Mouse (Mus musculus) hindbrain, embryonic 13.5 days (tissue): ENCODE measurements at regions not wholly inside any gene's neighbourhood (a gene's known extent, or its start where the extent isn't known, plus 50 kb on each side); places are given as distances from the start of the nearest gene placed in this dataset.
A peak's percentile ranks its signal among the peaks of the same experiment; 100 is the strongest.
"Not testable (repeated sequence)": the region's sequence is repeated elsewhere in the genome, so short reads cannot be mapped to it uniquely, and the experiment has no call there.

ENCODE experiments used
- ATAC-seq: fragments of 200-750 bp; cut with Nextera tagmentation; 2 replicates; pipeline ENCODE4 v1.8.0; 2017; ENCODE audit warnings: moderate TSS enrichment; ENCODE audit not compliant: low FRiP score
- H3K27ac ChIP-seq: fragments of 300-500 bp; sonication (generic); 2 replicates; pipeline ENCODE4 v1.5.1; 2015; ENCODE audit warnings: inconsistent platforms, mild to moderate bottlenecking, moderate library complexity
- H3K27me3 ChIP-seq: fragments of 300-500 bp; sonication (generic); 2 replicates; pipeline ENCODE4 v1.6.1; 2015; ENCODE audit warnings: mild to moderate bottlenecking, inconsistent platforms
- H3K36me3 ChIP-seq: fragments of 300-500 bp; sonication (generic); 2 replicates; pipeline ENCODE4 v1.6.1; 2015; ENCODE audit warnings: mild to moderate bottlenecking, inconsistent platforms
- H3K4me1 ChIP-seq: fragments of 300-500 bp; sonication (generic); replicated peaks from 2 replicates; pipeline ENCODE4 v1.6.1; 2015; ENCODE audit warnings: inconsistent platforms
- H3K4me2 ChIP-seq: fragments of 300-500 bp; sonication (generic); 2 replicates; pipeline ENCODE4 v1.6.1; 2015; ENCODE audit warnings: inconsistent platforms, mild to moderate bottlenecking, moderate library complexity
- H3K4me3 ChIP-seq: fragments of 300-500 bp; sonication (generic); 2 replicates; pipeline ENCODE4 v1.5.1; 2015; ENCODE audit warnings: mild to moderate bottlenecking, inconsistent platforms
- H3K9ac ChIP-seq: fragments of 300-500 bp; sonication (generic); 2 replicates; pipeline ENCODE4 v1.6.1; 2015; ENCODE audit warnings: mild to moderate bottlenecking, inconsistent platforms
- H3K9me3 ChIP-seq: fragments of 300-500 bp; sonication (generic); 2 replicates; pipeline ENCODE4 v1.6.1; 2016; ENCODE audit warnings: inconsistent platforms
- WGBS: fragments of 180-500 bp; shearing (Covaris S2); methylation state at CpG from one replicate; pipeline ENCODE4 v1.1.7; 2015; 5-methylcytosine and 5-hydroxymethylcytosine counted together

DNA sequence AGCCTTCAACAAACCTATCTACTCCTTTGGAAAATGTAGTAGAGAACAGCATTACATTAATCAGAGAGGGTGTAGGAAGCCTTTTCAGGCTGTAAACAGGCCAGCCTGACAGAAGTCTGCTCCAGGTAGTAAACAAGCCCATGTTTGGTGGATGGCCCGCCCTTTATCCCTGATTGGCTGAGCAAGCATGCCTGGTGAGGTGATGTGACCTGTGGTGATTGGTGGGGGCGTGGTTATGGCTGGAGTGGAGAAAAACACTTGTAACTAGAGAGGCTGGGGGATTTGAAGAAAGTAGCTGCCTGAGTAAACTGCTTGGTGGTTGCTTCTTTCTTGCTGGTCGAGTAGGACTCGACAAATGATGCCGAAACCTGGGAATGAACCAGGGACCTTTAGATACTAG lies 621.3 kb upstream of the Dsel start:
- not testable (repeated sequence) for H3K4me2 ChIP-seq, H3K9ac ChIP-seq, H3K4me3 ChIP-seq, H3K36me3 ChIP-seq, H3K27ac ChIP-seq, ATAC-seq, H3K27me3 ChIP-seq, H3K9me3 ChIP-seq, H3K4me1 ChIP-seq
- 92% methylated on average over 5 of the region's 5 CpGs for WGBS

DNA sequence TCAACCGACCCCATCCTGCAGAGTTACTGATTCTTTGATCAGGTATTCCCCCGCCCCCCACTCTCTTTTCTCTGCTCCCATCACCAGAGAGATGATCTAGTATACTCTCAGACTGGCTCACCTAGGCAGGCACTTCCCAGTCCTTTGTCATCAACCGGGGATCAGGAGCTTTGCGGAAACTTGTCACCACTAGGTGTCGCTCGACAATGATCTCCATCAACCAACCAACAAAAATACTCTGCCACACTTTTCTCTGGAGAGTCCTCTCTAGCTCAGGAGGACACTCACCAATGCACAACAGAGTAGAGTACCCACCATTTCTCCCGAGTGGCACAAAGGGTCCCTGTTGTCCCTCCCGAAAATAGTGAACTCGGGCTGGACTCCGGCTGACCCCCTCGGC lies 591.3 kb upstream of the Dsel start:
- H3K9ac ChIP-seq = no peak overlapping the region
- no peaks in the 10 kb centered on the region for H3K9me3 ChIP-seq
- no peaks in the 10 kb centered on the region for H3K36me3 ChIP-seq
- WGBS = 41% methylated on average over 11 of the region's 11 CpGs
- H3K27me3 ChIP-seq = no peaks in the 10 kb centered on the region
- ATAC-seq = peak; percentile 66
- H3K4me1 ChIP-seq = no peaks in the 10 kb centered on the region
- no peak overlapping the region for H3K4me3 ChIP-seq
- no peak overlapping the region for H3K27ac ChIP-seq
- no peak overlapping the region for H3K4me2 ChIP-seq

DNA sequence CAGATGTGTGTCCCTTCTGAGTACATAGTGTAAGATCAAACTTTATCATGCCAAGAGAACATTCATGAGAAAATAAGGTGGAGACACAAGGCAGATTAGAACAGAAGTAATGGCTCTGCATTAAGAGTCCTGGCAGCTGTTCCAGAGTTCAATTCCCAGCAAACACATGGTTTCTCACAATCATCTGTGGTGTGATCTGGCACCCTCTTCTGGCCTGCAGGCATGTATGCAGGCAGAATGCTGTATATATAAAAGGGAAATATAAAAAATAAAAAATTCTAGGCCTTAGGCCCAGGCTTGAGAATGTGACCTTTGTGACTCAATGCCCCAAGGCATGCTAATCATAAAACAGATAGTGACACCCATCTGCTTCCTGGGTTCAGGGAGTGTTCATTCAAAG lies 587.7 kb upstream of the Dsel start:
- ATAC-seq = no peak; the same call in 1 of the 2 replicates
- Histone ChIP-seq H3K27ac (no peak overlapping the region), H3K4me1 (no peaks in the 10 kb centered on the region), H3K27me3 (no peaks in the 10 kb centered on the region), H3K9me3 (no peaks in the 10 kb centered on the region), H3K36me3 (no peaks in the 10 kb centered on the region), H3K4me2 (no peak overlapping the region), H3K9ac (no peak overlapping the region), H3K4me3 (no peak overlapping the region)

DNA sequence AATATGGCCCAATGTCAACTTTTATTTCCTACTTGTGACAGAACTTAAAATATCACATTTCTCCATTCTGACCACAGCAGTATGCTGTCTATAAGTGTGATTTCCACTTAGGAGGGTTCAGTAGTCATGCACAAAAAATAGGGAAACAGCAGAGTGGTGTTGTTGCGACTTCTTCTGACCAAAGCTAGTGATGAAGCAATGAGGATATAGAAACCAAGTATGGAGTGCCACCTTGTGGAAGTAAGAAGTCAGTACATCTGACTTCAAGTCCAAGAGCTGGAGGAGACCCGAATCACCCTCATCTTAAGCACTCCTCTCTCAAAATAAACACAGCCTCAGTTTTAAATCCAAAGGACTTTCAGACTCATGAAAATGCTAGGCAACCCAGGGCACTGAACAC lies 586.9 kb upstream of the Dsel start:
- H3K9me3 ChIP-seq = no peaks in the 10 kb centered on the region
- H3K4me3 ChIP-seq = no peak overlapping the region
- no peak overlapping the region for H3K9ac ChIP-seq
- H3K36me3 ChIP-seq = no peaks in the 10 kb centered on the region
- no peaks in the 10 kb centered on the region for H3K4me1 ChIP-seq
- H3K27ac ChIP-seq = no peak overlapping the region
- no peak overlapping the region for H3K4me2 ChIP-seq
- WGBS = 31% methylated on average over 2 of the region's 2 CpGs
- no peaks in the 10 kb centered on the region for H3K27me3 ChIP-seq
- ATAC-seq = peak; percentile 62

DNA sequence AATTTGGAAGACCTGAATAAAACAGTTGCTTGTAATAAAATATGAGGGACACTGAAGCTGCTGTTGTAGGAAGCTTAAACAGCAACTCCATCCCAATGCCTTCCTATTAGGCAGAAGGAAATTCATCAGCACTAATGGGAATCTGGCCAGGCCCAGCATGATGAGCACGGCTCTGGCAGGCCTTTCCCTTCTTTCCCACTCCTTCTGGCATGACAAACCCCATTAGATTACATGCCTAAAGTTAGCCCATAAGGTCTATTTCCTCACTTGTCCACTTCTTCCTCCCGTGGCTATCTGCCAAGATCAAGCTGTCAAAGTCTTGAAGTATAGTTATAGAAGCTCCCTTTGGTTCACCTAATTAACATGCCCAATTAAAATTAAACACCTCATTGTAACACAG lies 574.4 kb upstream of the Dsel start:
- Histone ChIP-seq H3K27me3 (no peaks in the 10 kb centered on the region), H3K4me2 (no peak overlapping the region), H3K36me3 (no peaks in the 10 kb centered on the region), H3K27ac (no peak overlapping the region), H3K4me3 (no peak overlapping the region), H3K4me1 (no peaks in the 10 kb centered on the region), H3K9ac (no peak overlapping the region), H3K9me3 (no peaks in the 10 kb centered on the region)
- no peak for ATAC-seq
- 74% methylated on average over 2 of the region's 2 CpGs for WGBS

DNA sequence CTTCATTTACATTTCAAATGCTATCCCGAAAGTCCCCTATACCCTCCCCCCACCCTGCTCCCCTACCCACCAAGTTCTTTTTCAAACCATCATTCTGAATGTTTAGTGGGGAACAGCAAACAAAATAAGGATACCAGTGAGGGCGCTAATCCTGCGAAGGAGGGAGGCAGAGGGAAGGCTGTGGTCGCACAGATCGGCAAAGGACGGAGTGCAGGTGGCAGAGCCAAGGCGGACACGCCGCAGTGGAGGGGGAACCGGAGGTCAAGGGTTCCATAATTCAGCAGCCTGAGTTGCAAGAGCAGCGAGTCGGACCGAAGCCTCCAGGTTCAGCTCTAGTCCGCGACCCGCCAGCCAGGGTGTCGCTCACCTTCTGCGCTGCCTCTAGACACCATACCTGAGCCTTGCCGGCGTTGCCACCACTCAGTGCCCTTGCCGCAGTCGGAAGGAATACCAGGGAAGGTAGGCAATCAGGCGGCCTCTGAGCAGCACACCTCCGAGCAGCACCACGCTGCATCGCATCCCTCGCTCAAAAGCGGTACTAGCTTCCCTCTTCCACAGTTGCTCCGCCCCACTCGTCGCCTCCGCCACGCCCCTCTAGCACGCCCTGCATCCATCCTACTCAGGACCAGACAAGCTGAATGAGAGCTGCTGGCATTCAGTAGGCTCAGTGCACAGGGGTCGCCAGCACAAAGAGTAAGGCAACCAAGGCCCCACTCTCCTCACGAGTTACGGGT lies 551.8 kb upstream of the Dsel start:
- H3K27ac ChIP-seq = peak overlapping the region; percentile 50; the same call in 1 of the 2 replicates
- WGBS = 2% methylated on average over 37 of the region's 37 CpGs

DNA sequence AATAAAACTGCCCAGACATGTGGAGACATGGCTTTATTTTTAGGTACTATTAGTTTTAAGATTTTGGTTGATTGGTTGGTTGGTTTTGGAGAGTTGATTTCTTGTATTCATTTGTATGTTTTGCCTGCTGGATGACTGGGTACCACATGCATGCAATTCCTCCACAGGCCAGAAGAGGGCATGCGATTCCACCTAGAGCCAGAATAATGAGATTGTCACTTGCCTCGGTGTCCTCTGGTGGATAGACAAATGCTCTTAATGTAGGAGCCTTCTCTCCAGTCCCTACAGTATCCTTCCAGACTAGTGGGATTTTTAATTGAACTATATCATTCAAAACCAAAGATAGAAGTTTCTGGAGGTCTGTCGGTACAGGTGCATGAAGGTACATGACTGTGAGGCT lies 524.1 kb upstream of the Dsel start:
- 33% methylated on average over 3 of the region's 3 CpGs for WGBS
- H3K27ac ChIP-seq = no peak overlapping the region
- peak; percentile 63; the same call in 1 of the 2 replicates for ATAC-seq

More for the DNA sequence above, 551.8 kb upstream of the Dsel start:
- Histone ChIP-seq H3K9ac (peak overlapping the region; percentile 76), H3K9me3 (no peaks in the 10 kb centered on the region), H3K4me1 (no peaks in the 10 kb centered on the region), H3K4me2 (peak overlapping the region; percentile 84), H3K36me3 (no peaks in the 10 kb centered on the region), H3K4me3 (peak overlapping the region; percentile 62), H3K27me3 (0 out of 2 replicates have a peak, but pooled peaks cover 4% of the 10 kb centered on the region)
- ATAC-seq = peak; percentile 98

DNA sequence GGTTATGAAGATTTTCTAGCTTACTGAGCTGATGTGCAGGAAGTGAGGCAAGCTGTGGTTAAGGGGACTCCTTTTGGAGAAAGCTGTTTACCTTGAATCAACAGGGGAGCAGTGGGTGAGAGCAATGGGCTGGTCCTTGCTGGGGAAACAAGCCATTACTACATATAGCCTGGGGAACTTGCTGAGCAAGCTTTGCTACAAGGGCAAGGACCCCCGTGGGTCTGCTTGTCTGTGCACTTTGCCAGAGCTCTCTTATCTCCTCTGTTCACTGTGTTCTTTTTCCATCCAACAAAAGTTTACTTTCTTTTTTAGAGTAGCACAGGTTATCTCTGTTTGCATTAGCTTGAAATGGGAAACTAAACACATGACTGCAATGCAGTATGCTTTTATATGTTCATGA lies 519.3 kb upstream of the Dsel start:
- H3K27ac ChIP-seq = no peak overlapping the region
- no peaks in the 10 kb centered on the region for H3K4me1 ChIP-seq
- no peaks in the 10 kb centered on the region for H3K27me3 ChIP-seq
- no peak for ATAC-seq
- H3K4me3 ChIP-seq = no peak overlapping the region
- H3K4me2 ChIP-seq = no peak overlapping the region
- 78% methylated on average over 1 of the region's 1 CpGs for WGBS
- no peak overlapping the region for H3K9ac ChIP-seq
- no peaks in the 10 kb centered on the region for H3K36me3 ChIP-seq
- no peaks in the 10 kb centered on the region for H3K9me3 ChIP-seq

More for the DNA sequence above, 524.1 kb upstream of the Dsel start:
- Histone ChIP-seq H3K4me2 (no peak overlapping the region), H3K4me1 (no peaks in the 10 kb centered on the region), H3K9me3 (no peaks in the 10 kb centered on the region), H3K4me3 (no peak overlapping the region), H3K27me3 (no peaks in the 10 kb centered on the region), H3K36me3 (no peaks in the 10 kb centered on the region), H3K9ac (no peak overlapping the region)

DNA sequence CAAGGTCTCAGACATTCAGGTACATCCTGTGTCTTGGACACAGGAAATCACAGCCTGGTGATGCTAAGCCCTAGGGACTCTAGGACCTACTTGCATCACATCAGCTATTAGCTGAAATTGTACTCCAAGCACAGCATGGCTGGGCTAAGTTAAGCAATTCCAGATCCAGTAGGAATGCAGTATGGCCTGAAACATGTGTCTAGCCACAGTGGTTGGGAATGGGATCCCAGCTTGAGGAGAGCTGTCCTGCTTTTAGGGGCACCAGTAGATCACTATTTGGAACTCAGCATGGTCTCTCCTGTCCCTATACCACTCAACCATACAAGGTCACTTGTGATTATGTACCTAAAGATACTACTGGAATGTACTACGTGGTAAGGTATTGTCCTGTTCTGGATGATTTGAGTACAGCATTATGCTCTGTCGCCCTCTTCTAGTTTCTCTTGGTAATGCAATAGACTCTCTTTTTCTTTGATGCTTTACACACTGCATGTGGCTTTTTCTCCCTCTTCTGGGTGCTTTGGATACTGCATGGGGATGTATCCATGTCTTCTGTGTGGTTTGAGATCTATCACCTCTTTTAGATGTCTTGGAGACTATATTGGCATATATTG lies 515.0 kb upstream of the Dsel start:
- Histone ChIP-seq H3K9ac (no peak overlapping the region), H3K4me1 (no peaks in the 10 kb centered on the region), H3K36me3 (no peaks in the 10 kb centered on the region)

DNA sequence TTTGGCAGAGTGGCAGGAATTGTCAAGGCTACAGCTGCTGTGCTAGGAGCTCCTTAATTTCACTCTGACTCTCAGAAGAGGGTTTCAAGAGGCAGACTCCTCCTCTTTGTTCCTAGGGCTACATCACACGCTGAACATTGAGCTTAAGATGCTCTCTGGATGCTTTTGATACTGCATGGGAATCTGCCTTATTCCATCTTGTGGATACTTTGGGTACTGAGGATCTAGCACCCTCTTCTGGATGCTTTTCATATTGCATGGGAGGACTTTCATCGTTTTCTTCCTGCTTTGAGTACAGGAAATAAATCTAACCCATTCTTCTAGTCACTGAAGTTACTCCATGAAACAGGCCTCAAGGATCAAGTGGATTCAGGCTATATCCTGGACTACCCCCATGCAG lies 513.9 kb upstream of the Dsel start:
- WGBS = 9% methylated on average over 2 of the region's 2 CpGs
- H3K4me1 ChIP-seq = no peaks in the 10 kb centered on the region
- no peaks in the 10 kb centered on the region for H3K9me3 ChIP-seq
- ATAC-seq = peak; percentile 71; the same call in 1 of the 2 replicates
- H3K9ac ChIP-seq = no peak overlapping the region
- no peak overlapping the region for H3K4me3 ChIP-seq
- H3K27ac ChIP-seq = no peak overlapping the region
- H3K4me2 ChIP-seq = no peak overlapping the region
- no peaks in the 10 kb centered on the region for H3K27me3 ChIP-seq
- no peaks in the 10 kb centered on the region for H3K36me3 ChIP-seq

More for the DNA sequence above, 515.0 kb upstream of the Dsel start:
- peak; percentile 73 for ATAC-seq
- H3K9me3 ChIP-seq = no peaks in the 10 kb centered on the region
- H3K27ac ChIP-seq = no peak overlapping the region
- no peaks in the 10 kb centered on the region for H3K27me3 ChIP-seq
- no peak overlapping the region for H3K4me3 ChIP-seq
- no peak overlapping the region for H3K4me2 ChIP-seq
- WGBS = 27% methylated on average over 2 of the region's 2 CpGs

DNA sequence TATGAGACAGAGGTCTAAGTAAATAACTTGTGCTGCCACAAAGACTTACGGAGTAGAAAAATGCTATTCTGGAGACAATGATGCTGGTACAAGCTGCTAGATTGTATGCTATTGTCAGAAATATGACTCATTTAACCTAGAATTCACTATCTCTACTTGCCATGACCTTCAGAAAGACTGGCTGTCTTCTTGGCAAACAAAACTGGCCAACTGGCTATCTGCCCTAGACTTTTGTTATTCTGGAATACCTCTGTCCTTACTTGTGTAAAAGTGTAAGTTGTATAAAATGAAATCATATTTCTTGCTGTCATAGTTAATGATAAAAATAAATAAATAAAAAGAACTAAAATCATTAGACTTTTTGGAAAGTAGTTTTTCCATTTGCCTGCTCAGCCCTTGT lies 491.1 kb upstream of the Dsel start:
- WGBS = 90% methylated on average over 1 of the region's 1 CpGs
- no peak overlapping the region for H3K9ac ChIP-seq
- H3K4me1 ChIP-seq = no peaks in the 10 kb centered on the region
- no peaks in the 10 kb centered on the region for H3K9me3 ChIP-seq
- no peak overlapping the region for H3K27ac ChIP-seq
- no peak overlapping the region for H3K4me3 ChIP-seq
- ATAC-seq = no peak
- no peaks in the 10 kb centered on the region for H3K36me3 ChIP-seq
- no peak overlapping the region for H3K4me2 ChIP-seq
- H3K27me3 ChIP-seq = no peaks in the 10 kb centered on the region
